Mouse (Mus musculus) liver, embryonic 16.5 days (tissue): ENCODE measurements around the gene Zap70. TPM values are rescaled to one million over a fixed set of nuclear protein-coding genes. Genes with fewer than 3 reads are reported as not detected.

ENCODE experiments used
- ATAC-seq: fragments of 200-750 bp; cut with Nextera tagmentation; 2 replicates; pipeline ENCODE4 v1.8.0; 2017; ENCODE audit warnings: low read depth, mild to moderate bottlenecking, moderate number of reproducible peaks, moderate library complexity
- H3K27ac ChIP-seq: fragments of 300-500 bp; sonication (generic); 2 replicates; pipeline ENCODE4 v1.5.1; 2014; ENCODE audit warnings: mild to moderate bottlenecking, low read length
- H3K27me3 ChIP-seq: fragments of 300-500 bp; sonication (generic); 2 replicates; pipeline ENCODE4 v1.6.1; 2014; ENCODE audit warnings: low read depth, low read length, mixed read lengths; ENCODE audit not compliant: control insufficient read depth, insufficient read depth
- H3K36me3 ChIP-seq: fragments of 300-500 bp; sonication (generic); 2 replicates; pipeline ENCODE4 v1.6.1; 2014; ENCODE audit warnings: mild to moderate bottlenecking; ENCODE audit not compliant: control insufficient read depth, insufficient read depth
- H3K4me1 ChIP-seq: fragments of 300-500 bp; sonication (generic); 2 replicates; pipeline ENCODE4 v1.6.1; 2014; ENCODE audit warnings: low read depth, low read length, mixed read lengths; ENCODE audit not compliant: control insufficient read depth
- H3K4me2 ChIP-seq: fragments of 300-500 bp; sonication (generic); 2 replicates; pipeline ENCODE4 v1.6.1; 2014; ENCODE audit warnings: low read depth, low read length, mixed read lengths
- H3K4me3 ChIP-seq: fragments of 300-500 bp; sonication (generic); 2 replicates; pipeline ENCODE4 v1.5.1; 2014; ENCODE audit warnings: low read depth, mild to moderate bottlenecking, low read length
- H3K9ac ChIP-seq: fragments of 300-500 bp; sonication (generic); 2 replicates; pipeline ENCODE4 v1.6.1; 2014; ENCODE audit warnings: low read depth, low read length
- H3K9me3 ChIP-seq: fragments of 300-500 bp; sonication (generic); replicated peaks from 2 replicates; pipeline ENCODE4 v1.6.1; 2016; ENCODE audit warnings: low read length; ENCODE audit not compliant: control insufficient read depth
- WGBS: fragments of 180-500 bp; shearing (Covaris S2); extraction: QIAGEN DNeasy Blood & Tissue Kit; methylation state at CpG from one replicate; pipeline ENCODE4 v1.1.7; 2014; ENCODE audit not compliant: insufficient replicate concordance; 5-methylcytosine and 5-hydroxymethylcytosine counted together
- polyA plus RNA-seq: library from polyadenylated mRNA; unstranded; fragments of >200 nt; fragmentation: Nextera tagmentation; extraction: Ambion mirVana; gene quantifications from 2 replicates; pipeline ENCODE4 v1.2.1, GENCODE M21; 2015

The Zap70 gene
- polyA plus RNA-seq, 1 experiment from 2014 or later, result 0.19 TPM

DNA sequence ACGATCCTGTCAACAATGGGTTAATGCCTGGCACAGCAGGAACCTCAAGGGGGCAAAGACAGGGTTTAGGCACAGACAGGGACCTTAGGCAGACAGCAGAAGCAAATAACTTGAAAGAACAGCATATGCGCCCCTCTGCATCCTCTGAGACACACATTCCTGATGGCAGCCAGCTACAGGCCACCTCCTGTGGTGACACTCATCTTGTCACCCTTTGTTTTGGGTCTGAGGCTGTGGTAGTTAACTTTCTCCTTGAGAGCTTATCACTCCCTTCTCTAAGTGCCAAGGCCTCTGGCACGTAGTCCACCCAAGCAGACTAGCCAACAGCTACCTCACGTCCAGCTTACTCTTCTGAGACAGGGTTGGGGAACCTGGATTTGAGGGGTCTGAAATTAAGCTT, 15.9 kb upstream of the Zap70 start:
- H3K27ac ChIP-seq, result no peak overlapping the region
- no peak overlapping the region for H3K4me3 ChIP-seq
- no peak overlapping the region for H3K9ac ChIP-seq
- 52% methylated on average over 4 of the region's 4 CpGs for WGBS
- H3K4me1 ChIP-seq, result no peaks in the 10 kb centered on the region
- peaks cover 2% of the 10 kb centered on the region; the same call in 1 of the 2 replicates for H3K27me3 ChIP-seq
- H3K36me3 ChIP-seq, result no peaks in the 10 kb centered on the region
- ATAC-seq, result no peak
- no peaks in the 10 kb centered on the region for H3K9me3 ChIP-seq
- no peak overlapping the region for H3K4me2 ChIP-seq

DNA sequence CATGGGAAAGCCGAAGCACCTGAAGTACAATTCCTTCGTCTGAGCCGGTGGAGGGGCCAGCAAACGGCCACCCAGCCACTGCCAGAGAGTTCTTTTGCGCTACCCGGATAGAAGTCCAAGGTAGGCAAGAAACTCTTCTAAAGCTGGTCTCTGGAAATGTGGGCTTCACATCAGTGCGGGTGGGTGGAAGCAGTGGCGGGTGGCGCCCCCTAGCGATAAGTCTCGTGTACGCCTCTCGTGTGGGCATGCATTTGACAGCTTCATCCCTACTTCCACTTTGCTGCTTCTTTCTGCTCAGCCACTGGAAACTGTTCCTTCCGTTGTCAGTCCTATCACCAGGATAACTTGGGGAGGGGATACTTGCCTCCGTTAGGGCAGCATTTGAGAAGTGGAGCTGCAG, 15.1 kb upstream of the Zap70 start:
- no peak overlapping the region for H3K4me3 ChIP-seq

DNA sequence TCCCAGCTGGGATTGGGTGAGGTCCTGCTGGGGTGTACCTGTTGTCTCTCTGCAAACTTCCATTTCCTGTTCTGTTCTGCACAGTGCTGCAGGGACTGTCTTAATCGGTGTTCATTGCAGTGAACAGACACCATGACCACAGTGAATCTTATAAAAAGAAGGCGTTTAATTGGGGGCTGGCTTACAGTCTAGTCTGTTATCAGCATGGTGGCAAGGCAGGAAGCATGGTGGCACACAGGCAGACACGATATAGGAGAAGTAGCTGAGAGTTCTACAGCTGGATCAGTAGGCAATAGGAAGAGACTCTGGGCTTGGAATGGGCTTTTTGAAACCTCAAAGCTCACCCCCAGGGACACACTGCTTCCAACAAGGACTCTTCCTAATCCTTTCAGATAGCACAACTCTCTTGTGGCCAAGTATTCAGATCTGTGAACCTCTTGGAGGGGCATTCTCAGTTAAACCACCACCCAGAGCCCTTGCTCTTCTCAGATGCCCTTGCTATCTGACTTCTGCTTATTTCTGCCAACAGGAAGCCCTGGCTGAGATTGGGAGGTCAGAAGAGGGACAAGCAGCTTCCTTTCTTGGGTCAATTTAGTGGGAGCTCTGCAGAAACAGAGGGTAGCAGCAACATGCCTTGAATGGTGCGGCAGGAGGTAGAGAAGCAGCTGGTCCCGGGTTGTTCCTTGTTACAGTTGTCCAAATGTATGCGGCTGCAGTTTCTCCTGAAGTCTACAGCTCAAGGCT, 7.5 kb upstream of the Zap70 start:
- H3K4me1 ChIP-seq, result no peaks in the 10 kb centered on the region
- 31% methylated on average over 6 of the region's 6 CpGs for WGBS
- H3K9ac ChIP-seq, result no peak overlapping the region
- H3K4me3 ChIP-seq, result no peak overlapping the region
- no peaks in the 10 kb centered on the region for H3K9me3 ChIP-seq
- no peaks in the 10 kb centered on the region for H3K27me3 ChIP-seq
- no peak for ATAC-seq
- H3K4me2 ChIP-seq, result no peak overlapping the region
- H3K27ac ChIP-seq, result no peak overlapping the region
- H3K36me3 ChIP-seq, result no peaks in the 10 kb centered on the region

More for the DNA sequence above, 15.1 kb upstream of the Zap70 start:
- H3K9me3 ChIP-seq, result no peaks in the 10 kb centered on the region
- H3K4me1 ChIP-seq, result no peaks in the 10 kb centered on the region
- no peak for ATAC-seq
- peaks cover 2% of the 10 kb centered on the region; the same call in 1 of the 2 replicates for H3K27me3 ChIP-seq
- H3K27ac ChIP-seq, result no peak overlapping the region
- H3K4me2 ChIP-seq, result no peak overlapping the region
- no peaks in the 10 kb centered on the region for H3K36me3 ChIP-seq
- WGBS, result 41% methylated on average over 15 of the region's 15 CpGs
- H3K9ac ChIP-seq, result no peak overlapping the region

DNA sequence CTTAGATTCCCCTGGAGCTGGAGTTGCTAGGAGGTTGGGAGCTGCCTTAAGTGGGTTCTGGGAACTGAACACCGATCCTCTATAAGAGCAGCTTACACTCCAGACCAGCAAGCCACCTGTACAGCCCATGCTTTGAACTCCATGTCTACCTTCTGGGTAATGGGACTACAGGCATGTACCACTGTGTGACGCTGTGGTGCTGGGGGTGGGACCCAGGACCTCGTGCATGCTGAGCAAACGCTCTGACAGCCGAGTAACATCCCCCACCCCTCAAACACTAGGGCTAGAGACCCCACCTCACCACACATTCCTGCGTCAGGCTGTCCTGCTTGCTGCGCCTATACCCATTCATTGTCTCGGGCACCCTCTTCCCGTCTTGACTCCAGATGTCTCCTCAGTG, 3.0 kb upstream of the Zap70 start:
- WGBS, result 67% methylated on average over 9 of the region's 9 CpGs
- no peak overlapping the region for H3K9ac ChIP-seq
- H3K4me1 ChIP-seq, result no peaks in the 10 kb centered on the region
- H3K4me3 ChIP-seq, result no peak overlapping the region
- no peak for ATAC-seq
- no peaks in the 10 kb centered on the region for H3K27me3 ChIP-seq
- H3K36me3 ChIP-seq, result no peaks in the 10 kb centered on the region
- no peak overlapping the region for H3K27ac ChIP-seq
- H3K9me3 ChIP-seq, result no peaks in the 10 kb centered on the region
- H3K4me2 ChIP-seq, result no peak overlapping the region

DNA sequence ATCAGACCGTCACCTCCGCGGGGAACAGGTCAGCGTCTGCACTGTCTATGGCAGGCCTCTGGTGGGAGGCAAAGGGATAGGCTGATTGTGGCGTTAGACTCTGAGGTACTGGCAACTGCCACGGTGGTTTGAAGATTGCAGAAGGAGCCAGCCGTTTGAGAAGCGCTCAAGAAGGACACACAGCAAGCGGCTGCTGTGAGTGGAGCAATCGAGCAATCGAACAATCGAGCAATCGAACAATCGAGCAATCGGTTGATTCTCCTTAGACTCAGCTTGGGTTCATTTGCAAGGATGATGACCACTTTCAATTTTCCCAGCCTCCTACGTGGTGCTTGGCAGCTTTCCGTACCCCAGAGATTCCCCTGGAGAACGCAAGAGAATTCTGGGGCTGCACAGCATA, 2.5 kb upstream of the Zap70 start:
- no peak overlapping the region for H3K9ac ChIP-seq
- ATAC-seq, result no peak
- H3K9me3 ChIP-seq, result no peaks in the 10 kb centered on the region
- no peaks in the 10 kb centered on the region for H3K4me1 ChIP-seq
- H3K27me3 ChIP-seq, result no peaks in the 10 kb centered on the region
- WGBS, result 70% methylated on average over 18 of the region's 18 CpGs
- no peak overlapping the region for H3K4me2 ChIP-seq
- H3K4me3 ChIP-seq, result no peak overlapping the region
- no peaks in the 10 kb centered on the region for H3K36me3 ChIP-seq
- no peak overlapping the region for H3K27ac ChIP-seq

DNA sequence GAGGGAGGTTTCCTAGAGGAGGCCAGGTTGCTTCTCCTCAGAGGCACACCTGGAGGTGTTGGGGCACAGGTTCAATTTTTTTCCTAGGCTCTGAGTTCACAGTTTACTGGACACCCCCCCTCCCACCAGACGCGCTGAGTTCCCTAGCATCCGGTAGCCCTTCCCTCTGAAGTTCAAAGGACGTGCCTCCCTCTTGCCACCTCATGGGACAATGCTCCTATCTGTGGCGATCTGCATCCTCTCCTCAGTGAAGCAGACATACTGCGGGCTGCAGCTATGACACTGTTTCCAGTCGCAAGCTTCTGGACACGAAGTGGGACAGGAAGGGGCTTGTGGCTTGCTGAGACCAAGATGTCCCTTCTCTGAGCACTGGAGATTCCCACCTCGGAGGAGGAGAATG, 1.2 kb upstream of the Zap70 start:
- Histone ChIP-seq H3K9ac (no peak overlapping the region), H3K27ac (no peak overlapping the region), H3K4me3 (no peak overlapping the region), H3K4me2 (no peak overlapping the region), H3K4me1 (no peaks in the 10 kb centered on the region), H3K9me3 (no peaks in the 10 kb centered on the region), H3K27me3 (no peaks in the 10 kb centered on the region), H3K36me3 (no peaks in the 10 kb centered on the region)
- 48% methylated on average over 9 of the region's 9 CpGs for WGBS
- no peak for ATAC-seq

DNA sequence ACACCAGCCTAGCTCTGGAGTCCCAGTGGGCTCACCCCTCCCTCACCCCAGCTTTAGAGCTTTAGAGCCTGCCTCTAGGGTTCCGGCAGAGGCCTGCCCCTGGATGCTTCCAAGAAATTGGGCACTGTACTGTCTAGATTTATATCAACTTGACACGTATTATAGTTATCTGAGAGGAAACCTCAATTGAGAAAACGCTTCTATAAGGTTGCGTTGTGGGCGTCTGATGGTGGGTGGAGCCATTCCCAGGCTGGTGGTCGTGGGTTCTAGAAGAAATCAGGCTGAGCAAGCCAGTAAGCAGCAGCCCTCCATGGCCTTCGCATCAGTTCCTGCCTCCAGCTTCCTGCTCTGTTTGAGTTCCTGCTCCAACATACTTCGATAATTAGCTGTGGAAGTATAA, 537 bp upstream of the Zap70 start:
- 48% methylated on average over 8 of the region's 8 CpGs for WGBS
- H3K9ac ChIP-seq, result no peak overlapping the region
- no peak overlapping the region for H3K27ac ChIP-seq
- H3K36me3 ChIP-seq, result no peaks in the 10 kb centered on the region
- no peak for ATAC-seq
- H3K4me3 ChIP-seq, result no peak overlapping the region
- H3K4me1 ChIP-seq, result no peaks in the 10 kb centered on the region
- H3K27me3 ChIP-seq, result no peaks in the 10 kb centered on the region
- no peaks in the 10 kb centered on the region for H3K9me3 ChIP-seq
- H3K4me2 ChIP-seq, result no peak overlapping the region

DNA sequence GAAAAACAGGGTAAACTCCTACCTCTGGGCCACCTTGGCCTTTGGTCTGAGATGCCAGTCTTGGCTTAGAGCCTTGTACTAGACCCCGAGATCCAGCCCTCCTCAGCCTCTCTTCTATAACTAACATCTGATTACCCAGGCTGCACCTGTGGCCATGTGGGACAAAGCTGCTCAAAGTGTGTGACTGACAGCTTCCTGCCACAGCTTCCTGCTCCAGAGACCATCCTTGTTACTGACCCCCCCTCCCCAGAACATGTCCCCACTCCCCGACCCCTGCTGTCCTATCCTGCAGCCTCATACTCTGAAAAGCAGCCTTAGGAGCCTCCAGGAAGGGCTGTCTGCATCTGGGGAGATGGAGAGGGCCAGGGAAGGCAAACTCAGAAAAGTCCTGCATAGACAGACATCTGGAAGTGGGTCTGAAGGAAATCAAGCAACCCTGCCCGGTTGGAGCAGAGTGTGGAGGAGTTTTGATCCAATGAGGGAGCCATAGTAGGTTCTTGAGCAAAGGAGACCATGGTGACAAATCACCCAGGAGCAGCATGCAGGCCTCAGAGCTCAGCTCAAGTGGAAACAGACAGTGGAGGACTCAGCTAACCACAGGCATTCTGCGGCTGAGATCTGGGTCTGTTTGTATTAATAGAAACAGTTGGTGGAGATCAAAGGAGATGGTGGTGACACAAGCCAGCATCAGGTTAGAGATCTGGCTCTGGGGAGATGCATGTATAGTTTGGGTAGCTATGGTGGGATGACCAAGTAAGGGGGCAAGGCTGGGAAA, 5.0 kb downstream of the Zap70 start:
- H3K4me3 ChIP-seq, result no peak overlapping the region
- no peaks in the 10 kb centered on the region for H3K4me1 ChIP-seq
- 18% methylated on average over 4 of the region's 4 CpGs for WGBS
- H3K36me3 ChIP-seq, result no peaks in the 10 kb centered on the region
- no peak overlapping the region for H3K4me2 ChIP-seq
- no peak overlapping the region for H3K27ac ChIP-seq
- H3K9me3 ChIP-seq, result no peaks in the 10 kb centered on the region
- no peak for ATAC-seq
- no peaks in the 10 kb centered on the region for H3K27me3 ChIP-seq
- no peak overlapping the region for H3K9ac ChIP-seq

DNA sequence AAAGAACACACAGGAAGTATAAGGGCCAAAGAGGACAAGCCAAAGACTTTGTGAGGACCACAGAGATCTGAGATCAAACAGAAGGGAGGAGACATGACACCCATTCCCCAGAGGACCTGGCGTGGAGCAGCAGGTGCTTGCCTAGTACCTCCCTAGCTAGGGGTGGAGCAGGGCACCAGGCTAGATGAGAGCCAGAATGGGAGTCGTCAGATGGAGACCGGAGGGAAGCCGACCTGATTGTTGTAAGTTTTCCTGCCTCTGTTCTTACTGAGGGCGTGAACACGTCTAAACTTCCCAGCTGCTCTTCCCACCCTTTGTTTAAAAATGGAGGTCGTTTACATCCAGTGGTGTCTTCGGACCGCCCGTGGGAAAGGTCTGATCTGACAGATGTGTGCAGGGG, 5.7 kb downstream of the Zap70 start:
- Histone ChIP-seq H3K27ac (no peak overlapping the region), H3K4me2 (no peak overlapping the region), H3K36me3 (no peaks in the 10 kb centered on the region), H3K9ac (no peak overlapping the region), H3K4me1 (no peaks in the 10 kb centered on the region), H3K27me3 (no peaks in the 10 kb centered on the region), H3K4me3 (no peak overlapping the region), H3K9me3 (no peaks in the 10 kb centered on the region)
- 35% methylated on average over 10 of the region's 10 CpGs for WGBS
- no peak for ATAC-seq
